Mouse (Mus musculus): ENCODE results near the gene Trpm8.

- TF ChIP-seq CTCF (conservative IDR thresholded peaks at IDR 0.05; ENCODE audit: low read length) (no peak), NANOG (IDR thresholded peaks at IDR 0.05; ENCODE audit: borderline replicate concordance, low read length) (no peak)
Observed at GRCm38 (mm10) chr1:88422846-88423395, 145.5 kb downstream of the Trpm8 start.

All from E14TG2a.4 (cell line).